Mouse (Mus musculus): ENCODE measurements around the gene Wnt7b. TPM values are rescaled to one million over a fixed set of nuclear protein-coding genes. Genes with fewer than 3 reads are reported as not detected.

Wnt7b gene
- polyA plus RNA-seq, 1 experiment, result not detected

GRCm38 (mm10) chr15:85505118-85505925 is 77.0 kb downstream of the Wnt7b start:
- no peak overlapping the region for H3K27ac ChIP-seq (ENCODE audit: control insufficient read depth, insufficient read depth, low read depth, low read length, poor library complexity)
- no peaks in the 10 kb centered on the region for H3K4me1 ChIP-seq (ENCODE audit: control insufficient read depth, insufficient read depth, low read length)
- H3K4me3 ChIP-seq (replicated peaks; ENCODE audit: control insufficient read depth, low read depth, low read length), result no peak overlapping the region
- 81% methylated on average over 14 of the region's 14 CpGs for WGBS
- TF ChIP-seq CTCF (IDR thresholded peaks at IDR 0.05; ENCODE audit: control insufficient read depth, insufficient read depth, low read length) (no peak), POLR2A (IDR thresholded peaks at IDR 0.05; ENCODE audit: borderline replicate concordance, control insufficient read depth, low read depth, low read length) (no peak)

GRCm38 (mm10) chr15:85503127-85503526 is 79.1 kb downstream of the Wnt7b start, which contains the start of gene 7530416G11Rik:
7530416G11Rik (minus strand) TSS chr15:85503227.
- Histone ChIP-seq H3K27ac (ENCODE audit: control insufficient read depth, insufficient read depth, low read depth, low read length, poor library complexity) (no peak within 1 kb of the TSS), H3K4me1 (ENCODE audit: control insufficient read depth, insufficient read depth, low read length) (no peaks in the 10 kb centered on the region), H3K4me3 (replicated peaks; ENCODE audit: control insufficient read depth, low read depth, low read length) (no peak within 1 kb of the TSS)
- 75% methylated on average over 8 of the region's 8 CpGs for WGBS
- no peak for TF ChIP-seq CTCF (IDR thresholded peaks at IDR 0.05; ENCODE audit: control insufficient read depth, insufficient read depth, low read length)
- no peak for TF ChIP-seq POLR2A (IDR thresholded peaks at IDR 0.05; ENCODE audit: borderline replicate concordance, control insufficient read depth, low read depth, low read length)

- no peak for TF ChIP-seq CTCF (IDR thresholded peaks at IDR 0.05; ENCODE audit: control insufficient read depth, insufficient read depth, low read length)
- TF ChIP-seq POLR2A (IDR thresholded peaks at IDR 0.05; ENCODE audit: borderline replicate concordance, control insufficient read depth, low read depth, low read length), result no peak
- no peak overlapping the region for H3K27ac ChIP-seq (ENCODE audit: control insufficient read depth, insufficient read depth, low read depth, low read length, poor library complexity)
- 86% methylated on average over 10 of the region's 10 CpGs for WGBS
- no peaks in the 10 kb centered on the region for H3K4me1 ChIP-seq (ENCODE audit: control insufficient read depth, insufficient read depth, low read length)
- no peak overlapping the region for H3K4me3 ChIP-seq (replicated peaks; ENCODE audit: control insufficient read depth, low read depth, low read length)
These were observed 82.0 kb downstream of the Wnt7b start for GRCm38 (mm10) chr15:85500267-85500666.

GRCm38 (mm10) chr15:85497981-85498475 is 84.2 kb downstream of the Wnt7b start:
- H3K4me3 ChIP-seq (replicated peaks; ENCODE audit: control insufficient read depth, low read depth, low read length), result no peak overlapping the region
- H3K27ac ChIP-seq (ENCODE audit: control insufficient read depth, insufficient read depth, low read depth, low read length, poor library complexity), result no peak overlapping the region
- 73% methylated on average over 10 of the region's 10 CpGs for WGBS
- no peak for TF ChIP-seq POLR2A (IDR thresholded peaks at IDR 0.05; ENCODE audit: borderline replicate concordance, control insufficient read depth, low read depth, low read length)
- TF ChIP-seq CTCF (IDR thresholded peaks at IDR 0.05; ENCODE audit: control insufficient read depth, insufficient read depth, low read length), result no peak
- no peaks in the 10 kb centered on the region for H3K4me1 ChIP-seq (ENCODE audit: control insufficient read depth, insufficient read depth, low read length)

DNA sequence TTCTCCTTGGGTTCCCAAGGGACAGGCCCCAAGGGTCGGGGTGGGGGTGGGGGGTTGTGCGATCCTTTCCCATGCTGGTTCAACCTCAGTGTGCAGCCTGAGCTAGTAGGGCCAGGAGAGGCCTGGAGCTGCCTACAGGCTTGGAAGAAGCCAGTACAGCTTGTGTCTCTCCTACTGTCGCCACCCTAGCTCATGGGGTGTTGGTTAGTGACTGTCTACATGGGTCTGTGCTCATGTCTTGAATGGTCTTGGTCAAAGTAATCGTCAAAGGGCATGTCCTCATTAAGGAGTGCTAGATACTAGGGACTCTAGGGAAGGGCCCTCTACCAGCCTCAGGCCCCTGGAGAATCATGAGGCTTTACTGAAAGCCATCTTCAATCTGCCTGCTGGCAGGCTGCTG is 84.7 kb downstream of the Wnt7b start:
- TF ChIP-seq POLR2A (IDR thresholded peaks at IDR 0.05; ENCODE audit: borderline replicate concordance, control insufficient read depth, low read depth, low read length), result no peak
- no peak for TF ChIP-seq CTCF (IDR thresholded peaks at IDR 0.05; ENCODE audit: control insufficient read depth, insufficient read depth, low read length)
- 73% methylated on average over 4 of the region's 4 CpGs for WGBS

DNA sequence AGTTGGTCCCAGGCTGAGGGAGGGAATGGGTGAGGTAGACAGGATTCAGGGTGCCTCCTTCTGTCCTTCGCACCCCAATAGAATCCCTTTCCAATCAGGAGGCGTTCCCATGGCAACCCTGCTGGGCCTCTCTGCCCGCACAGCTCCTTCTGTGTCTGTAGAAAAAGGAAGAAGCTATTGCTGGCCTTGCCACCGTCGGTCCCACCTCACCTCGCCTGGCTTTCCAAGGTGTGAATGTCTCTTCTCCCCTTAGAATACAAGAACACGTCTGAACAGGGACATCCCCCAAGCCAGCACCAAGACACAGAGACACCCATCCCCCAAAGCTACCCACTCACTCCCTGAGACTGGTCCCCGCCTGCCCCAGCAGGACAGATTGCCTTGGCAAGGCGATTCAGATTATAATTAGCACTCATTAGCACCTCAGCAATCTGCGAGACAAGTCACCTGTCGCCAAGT is 88.1 kb downstream of the Wnt7b start:
- Histone ChIP-seq H3K4me1 (ENCODE audit: control insufficient read depth, insufficient read depth, low read length) (no peaks in the 10 kb centered on the region), H3K4me3 (replicated peaks; ENCODE audit: control insufficient read depth, low read depth, low read length) (no peak overlapping the region), H3K27ac (ENCODE audit: control insufficient read depth, insufficient read depth, low read depth, low read length, poor library complexity) (no peak overlapping the region)
- no peak for TF ChIP-seq CTCF (IDR thresholded peaks at IDR 0.05; ENCODE audit: control insufficient read depth, insufficient read depth, low read length)
- 24% methylated on average over 11 of the region's 11 CpGs for WGBS

More for the DNA sequence above, 84.7 kb downstream of the Wnt7b start:
- no peak overlapping the region for H3K27ac ChIP-seq (ENCODE audit: control insufficient read depth, insufficient read depth, low read depth, low read length, poor library complexity)
- no peak overlapping the region for H3K4me3 ChIP-seq (replicated peaks; ENCODE audit: control insufficient read depth, low read depth, low read length)
- no peaks in the 10 kb centered on the region for H3K4me1 ChIP-seq (ENCODE audit: control insufficient read depth, insufficient read depth, low read length)

DNA sequence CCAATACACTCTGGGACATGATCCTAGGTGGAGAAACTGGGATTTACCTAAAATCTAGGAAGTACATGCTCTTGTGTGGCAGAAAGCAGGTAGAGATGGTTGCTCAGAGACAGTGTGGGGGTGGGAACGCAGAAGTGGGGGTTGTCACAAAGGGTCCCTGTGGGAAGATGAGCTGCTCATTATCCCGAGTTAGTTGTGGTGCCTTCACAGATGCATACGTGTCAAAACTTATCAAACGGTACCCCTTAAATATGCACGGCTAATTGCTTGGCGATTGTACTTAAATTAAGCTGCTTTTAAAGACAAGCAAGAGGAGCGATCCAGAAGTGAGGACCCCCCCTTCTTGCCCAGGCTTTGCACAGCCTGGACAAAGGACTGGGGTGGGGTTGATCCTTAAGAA is 92.5 kb downstream of the Wnt7b start:
- 81% methylated on average over 7 of the region's 7 CpGs for WGBS
- TF ChIP-seq CTCF (IDR thresholded peaks at IDR 0.05; ENCODE audit: control insufficient read depth, insufficient read depth, low read length) (no peak), POLR2A (IDR thresholded peaks at IDR 0.05; ENCODE audit: borderline replicate concordance, control insufficient read depth, low read depth, low read length) (no peak)
- H3K4me1 ChIP-seq (ENCODE audit: control insufficient read depth, insufficient read depth, low read length), result no peaks in the 10 kb centered on the region
- H3K27ac ChIP-seq (ENCODE audit: control insufficient read depth, insufficient read depth, low read depth, low read length, poor library complexity), result no peak overlapping the region
- no peak overlapping the region for H3K4me3 ChIP-seq (replicated peaks; ENCODE audit: control insufficient read depth, low read depth, low read length)

DNA sequence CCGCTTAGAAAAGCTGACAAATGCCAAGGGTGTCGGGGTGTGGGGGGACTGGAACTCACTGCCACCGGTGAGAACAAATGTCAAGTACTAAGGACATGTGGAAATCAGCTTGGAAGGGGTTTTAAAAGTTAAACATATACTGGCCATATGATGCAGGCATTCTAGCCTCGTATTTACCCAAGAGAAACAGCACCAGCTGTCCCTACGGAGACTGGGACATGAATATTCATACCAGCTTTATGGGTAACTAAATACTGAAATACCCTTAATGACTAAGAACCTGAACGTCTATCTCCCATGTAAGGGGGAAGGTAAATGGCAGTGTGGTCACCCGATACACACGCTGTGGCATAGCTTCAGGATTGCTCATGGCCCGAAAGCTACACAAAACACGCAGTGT is 93.4 kb downstream of the Wnt7b start:
- 80% methylated on average over 10 of the region's 10 CpGs for WGBS
- H3K27ac ChIP-seq (ENCODE audit: control insufficient read depth, insufficient read depth, low read depth, low read length, poor library complexity), result no peak overlapping the region
- H3K4me1 ChIP-seq (ENCODE audit: control insufficient read depth, insufficient read depth, low read length), result no peaks in the 10 kb centered on the region
- H3K4me3 ChIP-seq (replicated peaks; ENCODE audit: control insufficient read depth, low read depth, low read length), result no peak overlapping the region
- no peak for TF ChIP-seq POLR2A (IDR thresholded peaks at IDR 0.05; ENCODE audit: borderline replicate concordance, control insufficient read depth, low read depth, low read length)
- no peak for TF ChIP-seq CTCF (IDR thresholded peaks at IDR 0.05; ENCODE audit: control insufficient read depth, insufficient read depth, low read length)

Other genes starting within 250 kb of the Wnt7b start
- 24.4 and 66.8 TPM in 2 replicates for gene Atxn10, start 246.2 kb downstream of the Wnt7b start, polyA plus RNA-seq (2011; ENCODE audit: insufficient read depth, insufficient read length, low replicate concordance, missing spikeins)
- gene 7530416G11Rik, start 79.2 kb downstream of the Wnt7b start, polyA plus RNA-seq (2011; ENCODE audit: insufficient read depth, insufficient read length, low replicate concordance, missing spikeins), result not detected in 2 replicates
- 1.1 TPM in 1 of 2 replicates, not detected in the other for gene Ppara, start 152.5 kb upstream of the Wnt7b start, polyA plus RNA-seq (2011; ENCODE audit: insufficient read depth, insufficient read length, low replicate concordance, missing spikeins)
- gene Cdpf1, start 229.2 kb upstream of the Wnt7b start, polyA plus RNA-seq (2011; ENCODE audit: insufficient read depth, insufficient read length, low replicate concordance, missing spikeins), result 5.8 and 10.8 TPM in 2 replicates
- not detected in 2 replicates for gene Pkdrej, start 239.3 kb upstream of the Wnt7b start, polyA plus RNA-seq (2011; ENCODE audit: insufficient read depth, insufficient read length, low replicate concordance, missing spikeins)
- gene Ttc38, start 249.8 kb upstream of the Wnt7b start, polyA plus RNA-seq (2011; ENCODE audit: insufficient read depth, insufficient read length, low replicate concordance, missing spikeins), result 2.4 and 2.9 TPM in 2 replicates